Mouse (Mus musculus): ENCODE results near the gene Bst1. TPM values are rescaled to one million over a fixed set of nuclear protein-coding genes. Genes with fewer than 3 reads are reported as not detected.
A peak's percentile ranks its signal among the peaks of the same experiment; 100 is the strongest.

The Bst1 gene
- total RNA-seq, 2 experiments from 2014 or later = 0.30 TPM; not detected in 1

- no peak for DNase-seq (ENCODE audit: low spot score in 2 of 2)
- intact Hi-C loops (cut with DNase I) = no loop called here
These were observed 28.9 kb downstream of the Bst1 start for GRCm38 (mm10) chr5:43847555-43847954.

- no peak for DNase-seq (ENCODE audit: low spot score in 2 of 2)
- intact Hi-C loops (cut with DNase I) = no loop called here
These were observed 29.6 kb downstream of the Bst1 start for GRCm38 (mm10) chr5:43848275-43848674.

- intact Hi-C loops (cut with DNase I) = no loop called here
- DNase-seq (ENCODE audit: low spot score in 2 of 2) = no peak
These were observed 34.6 kb downstream of the Bst1 start for GRCm38 (mm10) chr5:43853096-43853867.

- DNase-seq (ENCODE audit: low spot score in 2 of 2) = no peak
- intact Hi-C loops (cut with DNase I) = no loop called here
These were observed 35.3 kb downstream of the Bst1 start for GRCm38 (mm10) chr5:43853868-43854488.

GRCm38 (mm10) chr5:43855769-43856168 is 37.1 kb downstream of the Bst1 start:
- intact Hi-C loops (cut with DNase I) = no loop called here
- no peak for DNase-seq (ENCODE audit: low spot score in 2 of 2)

GRCm38 (mm10) chr5:43859663-43860062 is 41.0 kb downstream of the Bst1 start:
- intact Hi-C loops (cut with DNase I) = no loop called here
- no peak for DNase-seq (ENCODE audit: low spot score in 2 of 2)

- intact Hi-C loops (cut with DNase I) = no loop called here
- DNase-seq (ENCODE audit: low spot score in 2 of 2) = no peak
These were observed 41.4 kb downstream of the Bst1 start for GRCm38 (mm10) chr5:43860096-43860495.

GRCm38 (mm10) chr5:43860670-43861431 is 42.2 kb downstream of the Bst1 start:
- intact Hi-C loops (cut with DNase I) = no loop called here

GRCm38 (mm10) chr5:43863642-43864041 is 45.0 kb downstream of the Bst1 start:
- intact Hi-C loops (cut with DNase I) = no loop called here
- DNase-seq (ENCODE audit: low spot score in 2 of 2) = no peak

More at GRCm38 (mm10) chr5:43860670-43861431, 42.2 kb downstream of the Bst1 start:
- DNase-seq (ENCODE audit: low spot score in 2 of 2) = no peak

- intact Hi-C loops (cut with DNase I) = no loop called here
- DNase-seq (ENCODE audit: low spot score in 2 of 2) = peak in 1 of 2 experiments; percentile 15
These were observed 46.6 kb downstream of the Bst1 start for GRCm38 (mm10) chr5:43865316-43865715.

- intact Hi-C loops (cut with DNase I) = no loop called here
- no peak for DNase-seq (ENCODE audit: low spot score in 2 of 2)
These were observed 49.6 kb downstream of the Bst1 start, which contains the start of gene Cd38 for GRCm38 (mm10) chr5:43868253-43868652. Gene Cd38 (plus strand): TSS chr5:43868553.

- intact Hi-C loops (cut with DNase I) = no loop called here
- peak in 1 of 2 experiments; percentile 12 for DNase-seq (ENCODE audit: low spot score in 2 of 2)
These were observed 50.3 kb downstream of the Bst1 start for GRCm38 (mm10) chr5:43868711-43869600.

GRCm38 (mm10) chr5:43871845-43872244 is 53.2 kb downstream of the Bst1 start:
- intact Hi-C loops (cut with DNase I) = no loop called here

GRCm38 (mm10) chr5:43872652-43873051 is 54.0 kb downstream of the Bst1 start:
- DNase-seq (ENCODE audit: low spot score in 2 of 2) = no peak
- intact Hi-C loops (cut with DNase I) = no loop called here

More at GRCm38 (mm10) chr5:43871845-43872244, 53.2 kb downstream of the Bst1 start:
- no peak for DNase-seq (ENCODE audit: low spot score in 2 of 2)

GRCm38 (mm10) chr5:43882034-43882433 is 63.3 kb downstream of the Bst1 start:
- intact Hi-C loops (cut with DNase I) = no loop called here
- DNase-seq (ENCODE audit: low spot score in 2 of 2) = peak in 1 of 2 experiments; percentile 37

- intact Hi-C loops (cut with DNase I) = no loop called here
- DNase-seq (ENCODE audit: low spot score in 2 of 2) = no peak
These were observed 66.6 kb downstream of the Bst1 start for GRCm38 (mm10) chr5:43885060-43885820.

- intact Hi-C loops (cut with DNase I) = loop anchor here (5.0 kb wide), 6 partner anchors 50 to 380 kb away; partner anchors contain the start of gene Prom1
- peak; percentile 72 to 74 for DNase-seq (ENCODE audit: low spot score in 2 of 2)
These were observed 73.7 kb downstream of the Bst1 start for GRCm38 (mm10) chr5:43892386-43892785.

All from left cerebral cortex, postnatal 14 days (tissue).